Mouse (Mus musculus) urinary bladder, postnatal 10 days (tissue): ENCODE data around the gene Rita1.

Source experiments
- DNase-seq: peaks from one replicate; pipeline ENCODE4 v3.0.0; 2022; ENCODE audit warnings: low spot score

The Rita1 gene

GRCm38 (mm10) chr5:120600946-120601668, 11.3 kb downstream of the Rita1 start:
- no peak for DNase-seq

- no peak for DNase-seq
Measured at GRCm38 (mm10) chr5:120599625-120600024, 12.8 kb downstream of the Rita1 start.

GRCm38 (mm10) chr5:120594485-120594884, 17.9 kb downstream of the Rita1 start:
- no peak for DNase-seq

- DNase-seq, result no peak
Measured at GRCm38 (mm10) chr5:120592141-120592540, 20.2 kb downstream of the Rita1 start.

- DNase-seq, result no peak
Measured at GRCm38 (mm10) chr5:120590356-120591010, 21.9 kb downstream of the Rita1 start.

- peak; percentile 94 for DNase-seq
Measured at GRCm38 (mm10) chr5:120588569-120589094, 23.8 kb downstream of the Rita1 start, which contains the start of the genes Tpcn1 and Iqcd. Gene Tpcn1, minus strand, starts transcription at chr5:120588673. Gene Iqcd, plus strand, starts transcription at chr5:120589016.

GRCm38 (mm10) chr5:120587940-120588568, 24.3 kb downstream of the Rita1 start:
- no peak for DNase-seq

GRCm38 (mm10) chr5:120587616-120587926, 24.8 kb downstream of the Rita1 start:
- DNase-seq, result no peak

- DNase-seq, result no peak
Measured at GRCm38 (mm10) chr5:120586741-120587615, 25.4 kb downstream of the Rita1 start.

GRCm38 (mm10) chr5:120584968-120585367, 27.4 kb downstream of the Rita1 start:
- no peak for DNase-seq

GRCm38 (mm10) chr5:120583511-120583910, 28.9 kb downstream of the Rita1 start:
- no peak for DNase-seq

GRCm38 (mm10) chr5:120582002-120582401, 30.4 kb downstream of the Rita1 start:
- DNase-seq, result no peak

- no peak for DNase-seq
Measured at GRCm38 (mm10) chr5:120579898-120580626, 32.3 kb downstream of the Rita1 start.

GRCm38 (mm10) chr5:120579211-120579897, 33.0 kb downstream of the Rita1 start:
- DNase-seq, result peak; percentile 55

- no peak for DNase-seq
Measured at GRCm38 (mm10) chr5:120578504-120579081, 33.8 kb downstream of the Rita1 start.

- DNase-seq, result no peak
Measured at GRCm38 (mm10) chr5:120577935-120578441, 34.4 kb downstream of the Rita1 start.

- no peak for DNase-seq
Measured at GRCm38 (mm10) chr5:120576781-120577301, 35.5 kb downstream of the Rita1 start.

GRCm38 (mm10) chr5:120574469-120575063, 37.8 kb downstream of the Rita1 start:
- DNase-seq, result no peak

- no peak for DNase-seq
Measured at GRCm38 (mm10) chr5:120571056-120571740, 41.2 kb downstream of the Rita1 start.
